15 mouse cellular contexts compared by ENCODE assay signal in the genomic region with DNA sequence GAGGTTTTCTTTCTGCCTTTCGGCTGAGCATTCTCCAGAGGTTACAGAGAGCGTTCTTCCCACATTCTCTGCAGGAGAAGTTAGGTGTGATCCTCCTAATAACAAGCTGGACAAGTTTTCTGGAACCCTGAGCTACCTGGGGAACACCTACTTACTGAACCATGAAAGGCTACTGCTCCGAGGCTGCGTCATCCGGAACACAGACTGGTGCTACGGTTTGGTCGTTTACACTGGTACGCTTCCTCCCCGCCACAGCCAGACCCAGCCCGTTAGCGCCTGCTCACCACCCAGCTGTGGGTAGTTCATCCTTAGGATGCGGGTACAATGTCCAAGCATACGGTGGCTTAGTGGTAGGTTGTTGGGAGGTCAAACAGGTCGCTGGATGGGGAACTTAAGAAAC.
"Had no signal": no experiment of that assay in that cellular context is flagged by ENCODE, and none has a peak within 500 bp of the region (broad histone marks: within the 10 kb centered on the region; RNA-seq: fewer than 3 reads in every experiment).

No protein-coding gene starts in this region.

- H3K4me2 ChIP-seq: intestine, embryonic 15.5 days; limb, embryonic 13.5 days; midbrain, embryonic 15.5 days; neural tube, embryonic 12.5 days had no signal

- H3K9me3 ChIP-seq: intestine, embryonic 15.5 days; limb, embryonic 13.5 days; midbrain, embryonic 10.5 days; midbrain, embryonic 15.5 days had no signal

- H3K27me3 ChIP-seq: intestine, embryonic 15.5 days; limb, embryonic 13.5 days; midbrain, embryonic 15.5 days; neural tube, embryonic 12.5 days had no signal

- H3K27ac ChIP-seq: intestine, embryonic 15.5 days; limb, embryonic 13.5 days; liver, embryonic 14.5 days; midbrain, embryonic 10.5 days; midbrain, embryonic 15.5 days; neural tube, embryonic 12.5 days had no signal

- DNase-seq: left cerebral cortex, postnatal 4 days; lung, adult 2 months; lung, postnatal 36 days; retina, postnatal 1 day; right cerebral cortex, postnatal 4 days; spleen, adult 18-20 months; thymus, adult 18-20 months; thymus, postnatal 14 days had no signal

- H3K36me3 ChIP-seq: intestine, embryonic 15.5 days; limb, embryonic 13.5 days; midbrain, embryonic 10.5 days; midbrain, embryonic 15.5 days; neural tube, embryonic 12.5 days had no signal

- H3K9ac ChIP-seq: intestine, embryonic 15.5 days; limb, embryonic 13.5 days; liver, embryonic 14.5 days; midbrain, embryonic 15.5 days; neural tube, embryonic 12.5 days had no signal

- H3K4me3 ChIP-seq: intestine, embryonic 15.5 days; limb, embryonic 13.5 days; midbrain, embryonic 10.5 days; midbrain, embryonic 15.5 days; neural tube, embryonic 12.5 days had no signal

- H3K4me1 ChIP-seq: intestine, embryonic 15.5 days; limb, embryonic 13.5 days; midbrain, embryonic 10.5 days; midbrain, embryonic 15.5 days; neural tube, embryonic 12.5 days had no signal

- ATAC-seq: intestine, embryonic 15.5 days; lung, postnatal 0 days; midbrain, embryonic 15.5 days had no signal
